Comparison of ENCODE assay signal across 8 mouse cellular contexts in genomic region chr11:105151226-105152016, GRCm38 (mm10). TPM values are rescaled to one million over a fixed set of nuclear protein-coding genes. Genes with fewer than 3 reads are reported as not detected.
DNase-seq lines count a peak whose midpoint lies in the region; ATAC-seq and TF ChIP-seq lines count a peak whose summit lies in the region.

No protein-coding gene starts in this region.

- WGBS in midbrain, embryonic 11.5 days: 29% methylated on average over 19 of the region's 19 CpGs
- WGBS in midbrain, embryonic 10.5 days: 28% methylated on average over 17 of the region's 19 CpGs
- WGBS in forebrain, postnatal 0 days: 23% methylated on average over 18 of the region's 19 CpGs

- H3K27ac ChIP-seq in midbrain, embryonic 11.5 days (ENCODE audit: low read depth, low read length): no peak overlapping the region
- H3K27ac ChIP-seq in midbrain, embryonic 10.5 days (replicated peaks): no peak overlapping the region
- no peak overlapping the region for H3K27ac ChIP-seq in forebrain, postnatal 0 days (ENCODE audit: low read depth, low read length)

- no peak for ATAC-seq in midbrain, embryonic 11.5 days (ENCODE audit: low FRiP score)
- ATAC-seq in forebrain, postnatal 0 days: no peak
- ATAC-seq in megakaryocyte progenitor cell, adult 5-6 weeks (replicated peaks; ENCODE audit: poor library complexity): peak; percentile 15; the same call in 1 of the 2 replicates

- intact Hi-C loops in gastrocnemius, postnatal 36 days (cut with DNase I): no loop called here

- H3K4me2 ChIP-seq in midbrain, embryonic 11.5 days: peak overlapping the region; percentile 9; the same call in 1 of the 2 replicates
- H3K4me2 ChIP-seq in forebrain, postnatal 0 days (ENCODE audit: low read depth): no peak overlapping the region

- H3K9me3 ChIP-seq in midbrain, embryonic 11.5 days (ENCODE audit: control insufficient read depth, low read length): no peaks in the 10 kb centered on the region
- no peaks in the 10 kb centered on the region for H3K9me3 ChIP-seq in midbrain, embryonic 10.5 days (replicated peaks)
- H3K9me3 ChIP-seq in forebrain, postnatal 0 days (ENCODE audit: low read length): no peaks in the 10 kb centered on the region

- no peak overlapping the region for H3K9ac ChIP-seq in midbrain, embryonic 11.5 days (ENCODE audit: low read length)
- 0 out of 2 replicates have a peak overlapping the region, but pooled peaks have one; percentile 14 for H3K9ac ChIP-seq in forebrain, postnatal 0 days

- no peak overlapping the region for H3K4me3 ChIP-seq in midbrain, embryonic 11.5 days (ENCODE audit: low read depth, low read length)
- no peak overlapping the region for H3K4me3 ChIP-seq in midbrain, embryonic 10.5 days
- H3K4me3 ChIP-seq in forebrain, postnatal 0 days (ENCODE audit: low read depth, low read length): no peak overlapping the region

- no peaks in the 10 kb centered on the region for H3K27me3 ChIP-seq in midbrain, embryonic 11.5 days (ENCODE audit: control insufficient read depth, insufficient read depth, low read length)
- peaks cover 14% of the 10 kb centered on the region for H3K27me3 ChIP-seq in midbrain, embryonic 10.5 days (ENCODE audit: low read depth, poor library complexity, severe bottlenecking)
- no peaks in the 10 kb centered on the region for H3K27me3 ChIP-seq in forebrain, postnatal 0 days (ENCODE audit: insufficient read depth, low read length)

- no peak for DNase-seq in midbrain, embryonic 11.5 days (ENCODE audit: low spot score, missing footprints)
- no peak for DNase-seq in midbrain, embryonic 10.5 days (ENCODE audit: low spot score)
- no peak for DNase-seq in forebrain, postnatal 0 days
- peak; percentile 64 for DNase-seq in thymus, postnatal 4 days
- DNase-seq in gastrocnemius, postnatal 36 days: no peak
- no peak for DNase-seq in left cerebral cortex, adult 8-10 months (ENCODE audit: low spot score in 2 of 2)
- no peak for DNase-seq in kidney, postnatal 10 days

- TF ChIP-seq CTCF in forebrain, postnatal 0 days (IDR thresholded peaks at IDR 0.05; ENCODE audit: low read depth): no peak

- no peaks in the 10 kb centered on the region for H3K36me3 ChIP-seq in midbrain, embryonic 11.5 days (ENCODE audit: control insufficient read depth, insufficient read depth, low read length)
- no peaks in the 10 kb centered on the region for H3K36me3 ChIP-seq in midbrain, embryonic 10.5 days
- H3K36me3 ChIP-seq in forebrain, postnatal 0 days (ENCODE audit: insufficient read depth): no peaks in the 10 kb centered on the region

- H3K4me1 ChIP-seq in midbrain, embryonic 11.5 days (ENCODE audit: control insufficient read depth, insufficient read depth, low read length): no peaks in the 10 kb centered on the region; the same call in 1 of the 2 replicates
- peaks cover 28% of the 10 kb centered on the region for H3K4me1 ChIP-seq in midbrain, embryonic 10.5 days
- H3K4me1 ChIP-seq in forebrain, postnatal 0 days (ENCODE audit: insufficient read depth): no peaks in the 10 kb centered on the region

RNA-seq across cellular contexts. Expression of gene Gm10842, which starts 4.7 kb away (rescaled TPM):
- polyA plus RNA-seq in midbrain, embryonic 11.5 days (2014; fragmentation: Nextera tagmentation; extraction: Ambion mirVana): not detected in 2 replicates
- not detected in 2 replicates for polyA plus RNA-seq in midbrain, embryonic 10.5 days (2016; fragmentation: Nextera tagmentation; extraction: Ambion mirVana)
- total RNA-seq in forebrain, postnatal 0 days (2014; rRNA removed): not detected in 2 replicates
- not detected in 2 replicates for polyA plus RNA-seq in forebrain, postnatal 0 days (2015; fragmentation: Nextera tagmentation; extraction: Ambion mirVana)
- total RNA-seq in megakaryocyte progenitor cell, adult 5-6 weeks (2015): not detected in 2 replicates
- not detected in 2 replicates for total RNA-seq in megakaryocyte progenitor cell, adult 5-6 weeks (2017)
- total RNA-seq in gastrocnemius, postnatal 36 days (2021): not detected
- not detected for total RNA-seq in left cerebral cortex, adult 8-10 months (2022)

RNA-seq across cellular contexts. Expression of gene Mettl2, which starts 25.2 kb away (rescaled TPM):
- 41.4 and 46.9 TPM in 2 replicates for polyA plus RNA-seq in midbrain, embryonic 11.5 days (2014; fragmentation: Nextera tagmentation; extraction: Ambion mirVana)
- polyA plus RNA-seq in midbrain, embryonic 10.5 days (2016; fragmentation: Nextera tagmentation; extraction: Ambion mirVana): 51.4 and 56.3 TPM in 2 replicates
- total RNA-seq in forebrain, postnatal 0 days (2014; rRNA removed): 26.8 and 38.1 TPM in 2 replicates
- 25.2 and 31.6 TPM in 2 replicates for polyA plus RNA-seq in forebrain, postnatal 0 days (2015; fragmentation: Nextera tagmentation; extraction: Ambion mirVana)
- 16.4 and 18.8 TPM in 2 replicates for total RNA-seq in megakaryocyte progenitor cell, adult 5-6 weeks (2015)
- total RNA-seq in megakaryocyte progenitor cell, adult 5-6 weeks (2017): 29.1 and 30.6 TPM in 2 replicates
- total RNA-seq in gastrocnemius, postnatal 36 days (2021): 1 to 10 TPM; 6.0 to 8.4 TPM
- total RNA-seq in left cerebral cortex, adult 8-10 months (2022): 10 to 100 TPM; 16.1 to 20.9 (median 18.3) TPM

RNA-seq across cellular contexts. Expression of gene Tlk2, which starts 27.2 kb away (rescaled TPM):
- 29.4 and 33.1 TPM in 2 replicates for polyA plus RNA-seq in midbrain, embryonic 11.5 days (2014; fragmentation: Nextera tagmentation; extraction: Ambion mirVana)
- polyA plus RNA-seq in midbrain, embryonic 10.5 days (2016; fragmentation: Nextera tagmentation; extraction: Ambion mirVana): 22.8 and 23.8 TPM in 2 replicates
- total RNA-seq in forebrain, postnatal 0 days (2014; rRNA removed): 71.1 and 94.0 TPM in 2 replicates
- 12.4 and 13.9 TPM in 2 replicates for polyA plus RNA-seq in forebrain, postnatal 0 days (2015; fragmentation: Nextera tagmentation; extraction: Ambion mirVana)
- 45.0 and 53.0 TPM in 2 replicates for total RNA-seq in megakaryocyte progenitor cell, adult 5-6 weeks (2015)
- total RNA-seq in megakaryocyte progenitor cell, adult 5-6 weeks (2017): 58.3 and 73.3 TPM in 2 replicates
- 10 to 100 TPM; 37.4 to 41.1 TPM for total RNA-seq in gastrocnemius, postnatal 36 days (2021)
- 10 to 100 TPM; 50.9 to 60.5 (median 59.1) TPM for total RNA-seq in left cerebral cortex, adult 8-10 months (2022)
